Mouse (Mus musculus) cerebellum, adult 2 months (tissue): ENCODE results near the gene Uck2.

Source experiments
- CTCF ChIP-seq: fragments of 200-500 bp; IDR thresholded peaks from 2 replicates; pipeline ENCODE4 v1.5.1; 2011; ENCODE audit warnings: low read depth, mild to moderate bottlenecking, control low read depth, low read length, moderate library complexity, borderline replicate concordance; ENCODE audit not compliant: insufficient read depth
- POLR2A ChIP-seq: fragments of 200-500 bp; IDR thresholded peaks from 2 replicates; pipeline ENCODE4 v1.6.1; 2011; ENCODE audit warnings: low read length, control low read depth, borderline replicate concordance; ENCODE audit not compliant: insufficient read depth

DNA sequence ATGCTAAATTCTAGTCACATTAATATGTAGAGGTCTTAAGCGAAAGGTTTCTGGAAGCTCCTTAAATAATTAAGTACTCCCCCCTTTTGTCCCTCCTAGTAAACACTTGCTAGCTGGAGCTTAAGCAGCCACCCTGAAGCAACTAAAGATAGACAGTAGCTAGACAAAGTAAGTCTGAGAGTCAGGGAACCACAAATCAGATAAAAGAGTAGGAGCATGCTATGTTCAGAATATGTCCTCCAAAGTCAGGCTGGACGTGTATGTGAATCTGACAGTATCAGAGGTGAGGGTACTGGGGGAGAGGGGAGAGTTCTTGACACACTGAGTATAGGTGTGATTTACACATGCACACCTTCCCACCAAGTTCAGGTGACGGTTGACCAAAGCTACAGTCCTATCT lies 43.6 kb downstream of the Uck2 start:
- TF ChIP-seq POLR2A (no peak), CTCF (no peak)
